Mouse (Mus musculus) adrenal gland, postnatal 10 days (tissue): ENCODE measurements at regions not wholly inside any gene's neighbourhood (a gene's known extent, or its start where the extent isn't known, plus 50 kb on each side); places are given as distances from the start of the nearest gene placed in this dataset.
A peak's percentile ranks its signal among the peaks of the same experiment; 100 is the strongest.

ENCODE experiments used
- DNase-seq: peaks from one replicate; pipeline ENCODE4 v3.0.0; 2021; ENCODE audit warnings: mixed read lengths

DNA sequence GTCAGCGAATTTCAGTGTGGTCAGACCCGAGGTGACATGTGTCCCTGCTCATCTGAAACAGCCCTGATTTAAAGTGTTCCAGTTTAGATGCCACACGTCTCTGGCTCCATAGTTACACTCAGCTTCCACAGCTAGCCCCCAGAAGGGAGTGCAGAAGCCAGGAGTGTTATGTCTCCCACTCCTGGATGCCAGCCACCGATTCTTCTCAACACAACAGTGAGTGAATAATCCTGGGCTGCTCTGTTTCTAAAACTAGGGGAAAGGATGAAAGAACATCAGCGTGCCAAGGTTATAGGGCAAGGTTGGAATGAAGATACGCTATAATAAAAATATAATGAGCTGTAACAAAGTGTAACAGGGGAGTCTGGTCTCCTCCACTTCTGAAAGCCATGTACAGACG is 51.5 kb upstream of the Stmnd1 start:
- DNase-seq, result peak; percentile 47

DNA sequence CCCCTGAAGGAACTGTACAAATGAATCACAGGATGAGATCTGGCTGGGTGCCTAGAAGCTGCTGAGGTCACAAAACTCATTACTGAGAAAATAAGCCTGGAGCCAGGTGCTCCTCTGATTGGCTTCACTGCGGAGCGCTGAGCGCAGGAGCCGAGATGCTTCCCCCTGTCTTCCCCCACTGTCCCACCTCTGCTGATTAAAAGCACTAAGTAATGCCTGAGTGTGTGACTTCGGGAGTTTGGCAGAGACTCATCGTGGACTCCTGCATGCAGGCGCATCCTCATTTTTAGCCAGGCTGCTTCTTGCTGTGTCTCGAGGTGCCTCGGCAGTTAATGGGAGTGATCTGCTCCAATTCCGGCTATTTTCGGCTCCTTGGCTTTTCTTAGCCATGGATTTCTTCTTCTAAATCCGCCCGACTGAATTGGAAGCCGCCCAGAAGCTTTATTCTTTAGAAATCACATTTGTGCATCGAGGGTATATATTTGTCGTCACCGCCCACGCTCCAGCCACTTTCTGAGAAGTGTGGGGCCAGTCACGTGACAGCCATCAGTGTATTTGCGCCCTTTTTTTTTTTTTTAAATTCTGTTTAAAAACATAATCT is 55.3 kb upstream of the Stmnd1 start:
- DNase-seq, result peak; percentile 76

DNA sequence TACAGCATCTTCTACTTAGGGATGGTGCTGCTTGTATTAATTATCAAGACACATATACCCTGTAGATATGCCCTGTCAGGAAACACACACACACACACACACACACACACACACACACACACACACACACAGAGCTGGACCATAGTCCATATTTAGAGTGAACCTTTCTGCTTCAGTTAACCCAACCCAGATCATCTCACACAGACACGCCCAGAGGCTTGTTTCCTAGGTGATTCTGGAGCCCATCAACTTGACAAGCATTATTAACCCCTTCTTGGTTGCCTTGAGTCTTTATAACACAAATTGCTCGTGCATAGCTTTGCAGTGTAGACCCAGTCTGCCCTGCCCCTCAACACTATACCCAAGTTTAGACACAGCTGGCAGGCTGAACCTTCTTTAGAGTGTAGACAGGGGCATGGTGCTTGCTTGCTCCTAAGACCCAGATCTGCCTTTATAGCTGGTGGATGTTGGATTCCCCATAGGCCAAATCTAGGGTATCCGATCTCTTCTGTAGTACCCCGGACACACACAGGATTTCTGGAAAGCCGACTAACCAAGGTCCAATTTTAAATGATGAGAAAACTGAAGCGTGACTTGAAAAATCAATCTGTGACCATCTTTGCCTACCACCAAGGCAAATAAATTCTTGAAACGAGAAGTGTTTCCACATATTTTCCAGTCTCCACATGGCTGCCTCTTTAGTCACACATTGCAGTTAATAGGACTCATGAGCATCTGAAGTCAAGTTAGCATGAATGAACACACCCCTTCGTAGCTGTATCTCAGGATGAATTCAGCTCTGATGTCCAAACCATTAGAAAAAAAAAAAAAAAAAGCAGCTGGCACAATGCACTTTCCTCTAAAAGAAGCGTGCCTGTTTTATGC is 56.3 kb upstream of the Stmnd1 start:
- no peak for DNase-seq

DNA sequence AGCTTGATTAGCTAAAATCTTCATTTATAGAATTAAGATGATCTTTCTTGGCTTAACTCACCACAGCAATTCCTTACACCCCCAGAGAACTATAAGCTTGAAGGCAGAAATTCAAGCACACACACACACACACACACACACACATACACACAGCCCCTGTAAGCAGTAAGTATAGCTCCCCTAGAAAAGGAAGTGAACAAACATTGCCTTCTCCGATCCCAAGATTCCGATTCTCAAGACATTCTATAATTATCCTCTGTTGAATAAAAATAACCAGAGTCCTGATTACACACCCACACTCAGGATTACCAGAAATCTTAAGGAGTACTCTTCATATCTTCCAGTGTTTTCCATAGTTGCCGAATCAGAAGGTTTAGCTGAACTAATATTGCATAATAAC is 70.0 kb upstream of the Stmnd1 start:
- DNase-seq, result no peak

DNA sequence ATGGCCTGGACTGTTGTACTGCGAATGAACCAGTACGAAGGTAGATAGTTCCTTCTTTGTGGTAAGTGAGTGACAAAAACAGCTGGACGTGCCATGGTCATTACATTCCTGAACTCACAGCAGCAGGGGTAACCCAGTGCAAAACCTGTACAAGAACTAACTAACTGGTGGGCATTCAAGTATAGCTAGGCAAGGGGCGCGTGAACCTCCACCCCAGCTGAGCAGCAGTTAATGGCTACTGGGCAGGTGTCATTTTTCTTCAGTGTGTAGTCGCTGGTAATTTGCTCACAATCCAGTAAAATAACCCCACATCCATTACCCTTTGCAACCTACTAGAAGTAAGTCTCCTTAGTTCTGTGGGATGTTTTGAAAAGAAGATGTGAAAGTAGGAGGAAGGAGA is 70.9 kb upstream of the Stmnd1 start:
- DNase-seq, result no peak

DNA sequence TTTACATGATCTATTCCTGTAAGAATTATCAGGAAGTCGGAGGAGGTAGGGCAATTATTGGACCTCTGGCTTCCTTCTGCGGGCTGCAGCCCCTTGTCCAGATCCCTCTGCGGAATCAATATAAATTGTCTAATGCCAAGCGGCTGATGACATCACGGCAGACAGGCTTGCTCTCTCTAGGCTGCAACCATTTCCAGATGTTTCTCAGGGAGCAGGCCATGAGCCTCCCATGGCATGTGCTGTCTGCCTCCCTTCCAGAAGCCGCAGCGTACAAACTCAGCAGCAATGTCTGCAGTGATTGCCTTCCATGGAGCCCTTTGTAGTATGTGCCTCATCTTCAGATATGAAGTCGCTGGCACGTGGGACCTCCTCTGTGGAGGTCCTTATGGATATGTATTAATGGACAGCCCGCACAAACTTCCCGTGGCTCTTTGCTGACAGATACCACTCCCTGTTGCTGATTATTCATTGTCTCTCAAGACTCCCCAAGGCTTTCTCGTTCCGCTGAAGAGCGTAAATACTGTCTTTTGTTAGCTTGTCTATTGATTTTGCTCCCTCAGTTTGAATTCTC is 72.4 kb upstream of the Stmnd1 start:
- no peak for DNase-seq

DNA sequence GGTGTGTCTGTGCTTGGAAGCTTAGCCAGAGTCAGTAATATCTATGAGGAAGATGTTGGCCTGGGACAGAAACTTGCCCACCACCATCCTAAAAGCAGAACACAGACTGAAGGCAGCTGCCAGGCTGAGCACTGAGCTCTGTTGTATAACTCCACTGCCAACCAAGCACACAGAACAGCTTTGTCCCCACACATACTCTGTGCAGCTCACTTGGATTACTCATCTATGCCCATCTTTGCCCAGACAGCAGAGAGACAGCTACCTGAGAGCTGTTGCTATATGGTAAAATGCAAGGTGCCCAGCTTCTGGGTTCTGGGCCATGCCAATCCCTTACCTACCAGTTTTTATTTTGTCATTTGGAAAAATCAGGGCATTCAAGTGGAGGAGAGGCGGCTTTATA is 80.4 kb upstream of the Stmnd1 start:
- DNase-seq, result no peak

DNA sequence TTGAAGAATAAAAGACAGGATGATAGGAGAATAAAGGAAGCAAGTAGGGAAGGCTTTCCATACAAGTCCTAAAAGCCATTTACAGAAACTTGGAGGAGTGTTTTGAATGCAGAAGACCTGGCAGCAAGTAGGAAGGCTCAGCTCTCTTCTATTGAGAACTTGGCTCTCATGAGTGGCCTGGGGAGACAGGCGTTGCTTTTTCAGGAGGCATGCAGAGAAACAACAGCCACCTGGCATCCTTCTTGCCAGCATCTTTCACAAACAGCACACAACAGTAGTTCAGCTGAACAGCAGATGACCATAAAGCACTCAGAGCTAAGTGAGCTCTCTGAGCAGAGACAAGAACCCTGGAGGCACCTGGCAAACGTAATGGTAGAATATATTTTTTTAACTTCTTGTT is 83.8 kb upstream of the Stmnd1 start:
- no peak for DNase-seq

DNA sequence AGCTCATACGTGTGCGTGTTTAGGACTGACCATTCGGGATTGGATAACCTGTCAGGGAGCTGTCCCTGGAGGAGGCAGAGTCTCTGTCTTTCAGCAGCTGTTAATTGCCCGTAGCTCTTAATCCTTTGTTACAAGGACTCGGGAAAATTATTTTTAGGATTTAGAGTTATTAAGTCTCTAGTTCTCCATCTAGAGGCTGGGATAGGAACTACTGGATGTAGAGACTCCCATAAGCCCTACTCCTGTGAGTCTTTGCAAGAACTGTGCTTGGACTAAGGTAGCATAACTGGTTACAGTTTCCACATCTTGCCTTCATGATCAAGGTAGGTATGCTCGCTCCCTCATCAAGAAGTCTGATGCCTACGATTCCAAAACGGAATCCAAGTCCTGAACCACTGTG is 90.7 kb upstream of the Stmnd1 start:
- no peak for DNase-seq

DNA sequence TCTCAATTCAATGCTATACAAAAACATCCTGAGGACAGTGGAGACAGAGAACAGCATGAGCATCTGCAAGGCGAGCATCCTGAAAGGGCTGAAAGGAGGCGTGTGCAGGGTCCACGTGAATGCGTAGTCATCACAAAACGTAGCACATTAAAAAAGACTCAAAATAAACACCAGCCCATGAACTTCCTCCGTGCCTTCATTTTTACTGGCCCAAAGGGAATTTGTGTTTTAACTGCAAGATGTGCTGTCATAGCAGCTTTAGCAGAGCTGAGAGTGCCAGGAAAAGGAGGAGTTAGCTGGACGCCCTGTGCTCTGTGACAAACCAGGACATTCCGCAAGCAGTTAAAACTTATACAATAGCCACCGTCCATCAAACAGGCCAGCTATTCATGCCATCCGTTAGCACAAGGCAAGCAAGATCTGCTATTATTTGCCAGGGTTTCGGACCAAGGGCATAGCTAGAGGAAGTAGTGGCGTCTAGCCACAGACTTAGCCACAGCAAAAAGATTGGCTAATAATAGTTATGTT is 92.9 kb upstream of the Stmnd1 start:
- no peak for DNase-seq

DNA sequence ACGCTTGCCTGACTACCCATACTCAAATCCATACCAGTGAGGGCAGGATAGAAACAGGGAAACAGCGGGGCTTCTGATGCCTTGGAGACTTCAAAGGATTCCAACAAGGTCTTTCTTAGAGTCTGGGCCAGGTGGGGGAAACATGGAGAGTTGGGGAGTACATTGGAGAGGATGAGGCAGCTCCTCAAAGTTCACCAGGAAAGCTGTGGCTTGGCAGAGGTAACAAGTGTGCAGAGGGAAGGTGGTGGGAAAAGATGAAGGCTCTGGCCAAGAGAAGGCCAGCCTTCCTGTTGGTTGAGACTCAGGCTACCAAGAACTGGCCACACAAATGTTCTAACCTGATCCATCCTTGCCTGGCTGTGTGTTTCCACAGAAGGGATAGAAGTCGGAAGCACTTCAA is 93.6 kb upstream of the Stmnd1 start:
- no peak for DNase-seq

DNA sequence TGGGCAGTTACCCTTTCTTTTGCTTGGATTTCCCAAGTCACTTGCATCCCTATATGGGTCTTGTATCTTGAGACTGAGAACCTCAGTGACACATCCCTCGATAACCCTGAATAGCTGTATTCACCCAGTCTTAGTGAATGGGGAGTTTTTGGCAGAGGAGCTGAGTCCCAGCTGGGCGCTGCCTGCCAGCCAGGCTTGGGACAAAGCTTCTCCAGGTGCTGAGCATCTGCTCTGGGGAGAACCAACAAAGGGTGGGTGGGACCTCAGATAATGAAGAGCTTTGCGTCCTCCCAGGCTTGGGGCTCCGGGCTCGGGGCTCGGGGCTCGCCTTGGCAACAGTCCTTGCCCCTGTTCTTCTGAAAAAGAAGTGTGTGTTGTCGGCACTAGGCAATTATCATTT is 100.4 kb upstream of the Stmnd1 start:
- DNase-seq, result no peak

DNA sequence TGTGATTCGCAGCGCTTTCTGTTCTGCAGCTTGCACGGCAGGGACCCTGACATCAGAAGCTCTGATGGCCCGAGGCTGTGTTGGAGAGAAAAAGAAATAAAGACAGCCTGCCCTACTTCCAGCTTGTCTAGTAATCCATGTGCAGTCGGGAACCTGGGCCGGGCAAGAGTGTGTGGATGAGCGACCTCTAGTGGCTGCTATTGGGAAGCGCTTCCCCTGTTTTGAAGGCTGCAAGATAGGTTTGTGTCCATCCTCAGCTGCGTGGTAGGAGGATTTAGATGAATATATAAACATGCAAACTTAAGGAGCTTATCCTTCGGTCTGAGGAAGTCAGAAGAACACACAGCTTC is 111.5 kb upstream of the Stmnd1 start:
- peak; percentile 81 for DNase-seq

DNA sequence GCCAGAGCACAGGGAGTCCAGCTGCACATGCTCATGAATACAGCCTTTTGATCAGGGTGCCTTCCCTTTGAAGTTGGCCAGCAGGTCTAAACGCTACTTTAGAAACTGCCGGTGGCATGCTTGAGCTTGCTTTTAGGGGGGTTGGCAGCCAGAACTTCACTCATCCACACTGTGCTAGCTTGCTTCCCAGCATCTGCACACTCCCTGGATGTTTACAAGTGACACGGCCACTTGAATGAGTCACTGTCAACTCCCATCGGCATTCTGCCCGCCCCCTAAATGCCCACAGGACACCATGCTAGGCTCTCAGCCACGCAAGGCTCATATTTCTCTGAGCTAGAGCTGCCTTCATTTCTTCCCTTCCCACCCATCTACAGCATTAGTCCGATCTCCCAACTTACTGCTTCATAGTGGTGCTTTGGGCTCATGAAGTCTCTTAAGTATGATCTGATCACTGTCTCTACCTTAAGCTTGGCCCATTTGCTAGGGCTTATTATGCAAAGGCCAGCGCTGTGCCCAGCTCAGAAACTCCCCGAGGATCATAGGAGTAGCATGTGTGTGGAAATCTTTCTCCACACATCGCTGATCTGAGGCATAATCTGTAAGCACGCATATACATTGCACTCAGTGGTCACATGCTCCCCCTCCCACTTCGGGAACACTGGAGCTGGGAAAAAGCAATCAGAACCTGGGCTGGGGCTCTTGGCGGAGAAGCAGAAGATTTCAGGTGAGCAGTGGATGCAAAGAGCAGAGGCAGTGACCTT is 112.1 kb upstream of the Stmnd1 start:
- peak; percentile 44 for DNase-seq

DNA sequence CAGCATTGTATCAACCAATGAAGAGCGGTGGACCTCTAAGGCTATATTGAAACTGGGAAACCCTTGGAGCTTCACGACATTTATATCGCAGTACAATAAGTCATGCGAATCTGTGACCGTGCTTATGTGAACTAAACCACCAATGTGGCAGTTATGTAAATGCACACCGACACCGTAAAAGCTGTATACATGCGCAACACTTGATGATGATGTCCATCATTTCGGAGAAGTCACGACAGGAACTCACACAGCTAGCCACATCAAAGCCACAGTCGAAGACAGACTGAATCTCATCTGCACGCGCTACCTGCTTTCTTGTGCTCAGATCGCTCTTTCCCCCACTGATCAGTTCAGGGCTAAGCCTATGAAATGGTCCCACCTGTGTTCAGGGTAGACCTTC is 114.2 kb upstream of the Stmnd1 start:
- no peak for DNase-seq

DNA sequence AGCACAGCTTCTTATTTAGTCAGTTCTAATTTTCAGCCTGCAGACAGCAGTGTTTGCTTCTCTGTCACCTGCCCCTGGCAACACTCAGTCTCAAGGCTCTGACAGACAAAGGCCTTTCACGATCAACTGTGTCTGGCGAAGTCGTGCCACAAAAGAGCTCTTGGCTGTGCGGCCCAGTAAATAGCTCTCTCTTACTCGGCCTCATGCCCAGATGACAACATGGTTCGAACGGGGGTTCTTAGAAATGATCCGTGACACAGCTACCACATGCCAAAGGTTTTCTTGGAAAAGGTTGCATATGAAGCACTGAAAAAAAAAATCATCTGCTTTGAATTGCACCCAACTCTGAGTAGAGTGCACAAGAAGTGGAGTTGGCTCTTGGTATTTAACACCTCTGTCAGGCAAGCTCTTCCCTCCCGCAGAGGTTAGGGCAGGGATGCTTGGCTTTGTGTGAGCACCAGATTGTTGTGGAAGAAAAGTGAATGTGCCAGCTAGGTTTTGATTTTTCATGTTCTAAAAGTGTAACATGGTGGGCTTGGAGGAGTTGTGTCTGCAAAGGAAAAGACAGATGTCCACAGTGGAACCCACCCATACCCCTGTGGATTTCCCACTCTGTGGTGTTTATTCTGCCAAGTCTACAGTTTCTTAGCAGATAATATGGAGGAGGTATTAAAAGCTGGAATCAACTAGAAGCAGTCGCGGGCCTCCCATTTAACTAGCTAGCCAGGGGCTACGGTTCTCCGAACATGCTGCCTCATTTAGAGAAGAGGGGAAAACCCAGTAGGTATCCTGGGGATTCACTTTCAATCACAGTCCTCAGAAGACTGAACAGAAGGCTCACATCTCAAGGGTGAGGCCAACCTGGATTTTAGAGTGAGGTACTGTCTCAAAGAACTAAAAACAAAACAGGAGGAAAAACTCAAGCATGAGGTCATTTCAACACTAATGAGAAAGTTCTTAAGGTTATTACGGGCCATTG is 120.0 kb upstream of the Stmnd1 start:
- peak; percentile 27 for DNase-seq

DNA sequence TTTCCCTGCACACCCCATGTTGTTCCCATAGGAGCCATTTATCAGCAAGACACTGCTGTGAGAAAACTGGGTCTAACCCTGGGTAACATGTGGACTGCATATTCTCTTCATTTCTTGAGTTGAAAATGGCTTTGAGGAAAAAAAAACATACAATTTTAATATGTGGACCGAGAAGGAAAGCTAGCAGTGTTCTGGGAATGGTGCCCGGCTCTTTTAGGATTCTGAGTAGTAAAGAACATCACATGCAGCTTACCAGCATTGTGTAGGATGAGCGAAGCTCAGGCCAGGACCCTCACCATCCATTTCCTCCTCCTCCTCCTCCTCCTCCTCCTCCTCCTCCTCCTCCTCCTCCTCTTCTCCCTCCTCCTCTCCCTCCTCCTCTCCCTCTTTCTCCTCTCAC is 133.5 kb upstream of the Stmnd1 start:
- no peak for DNase-seq

DNA sequence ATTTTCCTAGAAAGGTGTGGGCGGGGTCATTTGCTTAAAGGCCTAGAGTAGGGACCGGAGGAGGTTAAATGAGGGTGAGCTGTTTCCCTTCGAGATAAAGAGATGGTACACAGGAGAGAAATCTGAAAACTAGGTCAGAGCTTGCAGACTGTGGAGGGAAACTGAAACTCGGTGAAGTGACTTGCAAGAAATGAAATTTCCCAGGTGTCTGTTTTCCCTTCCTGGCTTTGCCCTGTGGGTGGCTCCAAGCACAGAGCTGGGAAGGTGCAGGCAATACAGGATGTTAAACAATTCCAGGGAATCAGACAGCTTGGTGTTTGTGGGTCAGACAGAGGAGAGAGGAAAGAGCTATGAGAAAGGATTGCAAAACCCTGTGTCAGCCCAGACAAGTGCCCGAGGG is 134.3 kb upstream of the Stmnd1 start:
- no peak for DNase-seq

DNA sequence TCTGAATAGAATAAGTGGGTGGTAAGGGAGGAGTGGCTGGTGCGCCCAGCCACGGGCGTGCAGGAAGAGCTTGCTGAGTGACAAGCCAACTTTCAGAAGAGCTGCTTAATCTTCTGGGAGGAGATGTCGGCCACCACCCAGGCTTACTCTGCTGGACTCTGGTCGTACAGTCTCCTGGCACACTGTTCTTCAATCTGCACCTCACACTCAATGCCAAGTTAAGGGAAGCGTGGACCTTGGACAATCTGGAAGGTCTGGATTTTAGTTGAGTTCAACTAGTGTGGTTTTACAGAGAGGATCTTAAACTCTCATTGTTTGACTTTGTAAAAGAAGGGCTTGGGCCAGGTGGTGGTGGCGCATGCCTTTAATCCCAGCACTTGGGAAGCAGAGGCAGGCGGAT is 138.1 kb upstream of the Stmnd1 start:
- DNase-seq, result no peak

DNA sequence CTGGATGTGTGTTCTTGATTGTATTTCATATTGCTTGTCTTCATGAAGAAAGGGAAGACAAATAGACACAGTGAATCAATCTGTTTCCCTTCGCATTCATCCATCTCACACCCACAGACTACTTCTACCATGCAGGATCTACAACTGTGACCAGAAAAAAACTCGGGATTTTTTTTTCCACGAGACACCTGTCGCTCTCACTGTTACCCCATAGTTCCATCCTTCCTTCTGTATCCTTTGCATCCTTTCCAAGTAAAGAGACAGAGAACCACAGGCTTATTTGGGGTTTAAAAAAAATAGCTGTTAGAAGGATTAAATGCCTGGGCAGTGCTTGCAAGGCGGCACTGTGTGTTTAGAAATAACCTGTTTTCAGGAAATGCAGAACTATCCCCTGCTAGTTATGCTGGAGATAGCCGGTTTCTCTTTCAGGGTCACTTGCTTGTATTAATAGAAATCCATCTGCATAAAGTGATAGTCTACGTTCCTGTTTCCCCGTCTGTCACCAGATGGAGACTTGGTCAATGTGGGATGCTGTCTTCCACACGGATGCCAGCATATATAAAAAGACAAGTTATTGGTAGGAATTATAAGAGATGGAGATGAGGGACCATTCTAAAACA is 144.2 kb upstream of the Stmnd1 start:
- DNase-seq, result no peak

DNA sequence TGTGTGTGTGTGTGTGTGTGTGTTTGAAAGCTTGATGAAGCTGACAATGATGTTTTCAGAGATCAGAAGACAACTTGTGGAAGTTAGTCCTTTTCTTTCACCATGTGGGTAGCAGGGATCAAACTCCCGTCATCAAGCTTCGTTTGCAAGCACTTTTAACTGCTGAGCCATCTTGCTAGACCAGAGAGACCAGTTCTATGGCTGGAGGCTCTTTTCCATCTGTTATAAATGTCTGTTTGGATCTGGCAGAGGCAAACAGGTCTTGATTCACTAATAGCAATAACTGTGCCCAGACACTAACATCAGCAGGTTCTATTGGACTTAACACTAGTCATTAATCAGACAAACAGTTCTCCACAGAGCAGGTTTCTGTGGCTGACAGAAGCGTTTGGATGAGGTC is 150.1 kb upstream of the Stmnd1 start:
- DNase-seq, result no peak
